Mouse (Mus musculus) small intestine, adult 2 months (tissue): ENCODE measurements around the gene Klc1.

Experiments
- CTCF ChIP-seq: fragments of 200-500 bp; IDR thresholded peaks from 2 replicates; pipeline ENCODE4 v1.5.1; 2012; ENCODE audit warnings: low read depth, mild to moderate bottlenecking, control low read depth, inconsistent platforms, low read length, moderate library complexity, mixed read lengths; ENCODE audit not compliant: insufficient replicate concordance, insufficient read length; ENCODE audit errors: extremely low read depth
- POLR2A ChIP-seq: fragments of 200-500 bp; IDR thresholded peaks from 2 replicates; pipeline ENCODE4 v1.6.1; 2012; ENCODE audit warnings: low read depth, mild to moderate bottlenecking, control low read depth, inconsistent platforms, low read length, moderate library complexity

- TF ChIP-seq CTCF, result no peak
- no peak for TF ChIP-seq POLR2A
These were observed 7.9 kb downstream of the Klc1 start for GRCm38 (mm10) chr12:111766313-111767236.
